Mouse (Mus musculus) bone marrow, adult 2 months (tissue): ENCODE data around the gene Ltb.

Experiments
- CTCF ChIP-seq: fragments of 200-500 bp; IDR thresholded peaks from 2 replicates; pipeline ENCODE4 v1.5.1; 2011; ENCODE audit warnings: low read length, control low read depth; ENCODE audit not compliant: control insufficient read depth, insufficient read depth
- POLR2A ChIP-seq: fragments of 200-500 bp; IDR thresholded peaks from 2 replicates; pipeline ENCODE4 v1.6.1; 2011; ENCODE audit warnings: low read depth, mild to moderate bottlenecking, control low read depth, low read length, borderline replicate concordance; ENCODE audit not compliant: control insufficient read depth

DNA sequence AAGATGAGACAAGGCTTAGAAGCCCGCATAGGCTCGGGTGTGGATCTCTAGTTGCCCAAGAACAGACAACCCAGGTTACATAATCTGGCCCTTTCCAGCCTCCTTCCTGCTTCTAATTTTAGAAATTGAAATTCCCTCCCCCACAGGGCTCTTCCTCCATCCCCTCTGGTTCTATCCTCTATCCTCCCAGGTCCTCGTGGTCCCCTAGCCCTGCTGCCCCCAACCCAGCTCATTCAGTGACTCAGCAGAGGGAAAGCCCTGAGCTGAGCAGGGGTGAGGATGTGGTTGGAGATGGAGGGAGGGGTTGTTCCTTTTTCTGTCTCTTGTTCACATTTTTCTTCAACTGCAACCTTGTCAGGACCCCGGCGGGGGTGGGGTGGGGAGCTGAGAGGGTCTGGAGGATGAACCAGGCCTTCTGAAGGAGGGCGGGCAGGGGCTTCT lies 25.4 kb downstream of the Ltb start:
- no peak for TF ChIP-seq POLR2A
- TF ChIP-seq CTCF = no peak
